Mouse (Mus musculus) stomach, postnatal 0 days (tissue): Measurements from ENCODE around the gene Pla2g4a. TPM values are rescaled to one million over a fixed set of nuclear protein-coding genes. Genes with fewer than 3 reads are reported as not detected.

Experiments used
- ATAC-seq: fragments of 200-750 bp; cut with Nextera tagmentation; 2 replicates; pipeline ENCODE4 v1.8.0; 2017; ENCODE audit not compliant: low FRiP score, low TSS enrichment
- DNase-seq: peaks from one replicate; pipeline ENCODE4 v3.0.0-alpha.2; 2016; ENCODE audit warnings: low spot score
- H3K27ac ChIP-seq: fragments of 300-500 bp; sonication (generic); replicated peaks from 2 replicates; pipeline ENCODE4 v1.5.1; 2014; ENCODE audit warnings: mild to moderate bottlenecking, control low read depth
- H3K27me3 ChIP-seq: fragments of 300-500 bp; sonication (generic); 2 replicates; pipeline ENCODE4 v1.6.1; 2014; ENCODE audit warnings: low read length; ENCODE audit not compliant: control insufficient read depth, insufficient read depth
- H3K36me3 ChIP-seq: fragments of 300-500 bp; sonication (generic); 2 replicates; pipeline ENCODE4 v1.6.1; 2014; ENCODE audit warnings: low read length, mixed read lengths; ENCODE audit not compliant: control insufficient read depth, insufficient read depth
- H3K4me1 ChIP-seq: fragments of 300-500 bp; sonication (generic); replicated peaks from 2 replicates; pipeline ENCODE4 v1.6.1; 2014; ENCODE audit warnings: antibody characterized with exemption; ENCODE audit not compliant: control insufficient read depth, insufficient read depth
- H3K4me2 ChIP-seq: fragments of 300-500 bp; sonication (generic); replicated peaks from 2 replicates; pipeline ENCODE4 v1.6.1; 2014; ENCODE audit warnings: low read depth, mild to moderate bottlenecking, control low read depth, moderate library complexity
- H3K4me3 ChIP-seq: fragments of 300-500 bp; sonication (generic); 2 replicates; pipeline ENCODE4 v1.5.1; 2014; ENCODE audit warnings: low read depth, low read length, control low read depth
- H3K9ac ChIP-seq: fragments of 300-500 bp; sonication (generic); 2 replicates; pipeline ENCODE4 v1.6.1; 2014; ENCODE audit warnings: mild to moderate bottlenecking, low read length, control low read depth, mixed read lengths
- H3K9me3 ChIP-seq: fragments of 300-500 bp; sonication (generic); 2 replicates; pipeline ENCODE4 v1.6.1; 2016; ENCODE audit warnings: low read length; ENCODE audit not compliant: control insufficient read depth
- CTCF ChIP-seq: IDR thresholded peaks from 2 replicates; pipeline ENCODE4 v1.5.1; 2016; ENCODE audit warnings: antibody characterized with exemption, low read depth, mild to moderate bottlenecking, moderate library complexity
- EP300 ChIP-seq: optimal IDR thresholded peaks from 2 replicates; pipeline ENCODE3; 2016; ENCODE audit warnings: antibody characterized with exemption
- WGBS: fragments of 180-500 bp; shearing (Covaris S2); extraction: QIAGEN DNeasy Blood & Tissue Kit; methylation state at CpG from one replicate; pipeline ENCODE4 v1.1.7; 2014; 5-methylcytosine and 5-hydroxymethylcytosine counted together
- polyA plus RNA-seq: library from polyadenylated mRNA; unstranded; fragments of >200 nt; fragmentation: Nextera tagmentation; extraction: Ambion mirVana; gene quantifications from 2 replicates; pipeline ENCODE4 v1.2.1, GENCODE M21; 2015

Gene Pla2g4a
- polyA plus RNA-seq, 1 experiment from 2014 or later, result 31.4 TPM

DNA sequence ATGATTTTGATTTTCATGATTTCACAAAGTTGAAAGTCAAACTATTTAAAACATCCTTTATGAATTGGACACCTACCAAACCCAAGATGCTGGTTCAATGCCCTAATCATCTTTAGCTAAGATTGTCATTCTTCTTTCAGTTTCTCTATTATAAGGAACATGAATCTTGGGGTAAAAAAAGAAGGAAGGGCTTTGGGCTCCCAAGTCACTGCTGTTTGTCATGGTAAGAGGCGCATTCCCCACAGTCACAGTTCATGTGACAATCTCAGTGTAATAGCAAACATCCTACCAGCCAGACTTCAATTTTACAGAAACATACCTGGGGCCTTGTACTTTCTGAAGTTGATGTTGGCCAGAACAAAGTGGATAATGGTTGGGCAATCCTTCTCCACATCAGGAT, 119.2 kb downstream of the Pla2g4a start:
- no peaks in the 10 kb centered on the region for H3K4me1 ChIP-seq
- no peak overlapping the region for H3K9ac ChIP-seq
- H3K4me3 ChIP-seq, result no peak overlapping the region
- TF ChIP-seq CTCF (no peak), EP300 (no peak)
- H3K4me2 ChIP-seq, result no peak overlapping the region
- no peaks in the 10 kb centered on the region for H3K27me3 ChIP-seq
- H3K27ac ChIP-seq, result no peak overlapping the region
- 97% methylated on average over 1 of the region's 1 CpGs for WGBS
- DNase-seq, result no peak
- no peak for ATAC-seq
- H3K36me3 ChIP-seq, result 0 out of 2 replicates have a peak, but pooled peaks cover 4% of the 10 kb centered on the region
- no peaks in the 10 kb centered on the region for H3K9me3 ChIP-seq

DNA sequence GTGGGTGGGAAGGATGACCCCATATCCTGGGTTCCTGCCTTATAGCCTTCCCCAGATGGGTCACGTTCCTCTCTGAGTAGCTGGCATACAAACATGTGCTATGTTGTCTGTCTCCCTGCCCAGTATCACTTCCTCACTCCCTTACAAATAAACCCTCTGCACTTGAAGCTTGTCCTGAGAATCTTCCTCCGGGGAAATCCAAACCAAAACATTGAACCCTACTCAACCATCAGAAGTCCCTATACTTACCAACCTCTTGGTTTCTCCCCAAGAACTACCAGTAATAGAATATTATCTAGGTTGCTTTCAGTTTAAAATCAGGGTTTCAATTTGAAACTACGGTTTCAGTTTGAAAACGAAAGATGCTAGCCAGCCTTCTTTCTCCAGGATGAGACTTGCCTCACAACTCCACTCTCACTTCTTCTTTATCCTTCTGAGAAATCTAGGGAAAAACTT, 120.1 kb downstream of the Pla2g4a start:
- H3K9ac ChIP-seq, result no peak overlapping the region
- DNase-seq, result no peak

GRCm38 (mm10) chr1:149840312-149840930, 120.7 kb downstream of the Pla2g4a start:
- ATAC-seq (no peak), DNase-seq (no peak)
- Histone ChIP-seq H3K4me3 (no peak overlapping the region), H3K9me3 (no peaks in the 10 kb centered on the region), H3K27ac (no peak overlapping the region), H3K9ac (no peak overlapping the region), H3K4me1 (no peaks in the 10 kb centered on the region), H3K36me3 (0 out of 2 replicates have a peak, but pooled peaks cover 4% of the 10 kb centered on the region), H3K4me2 (no peak overlapping the region), H3K27me3 (no peaks in the 10 kb centered on the region)
- 94% methylated on average over 3 of the region's 3 CpGs for WGBS
- TF ChIP-seq CTCF (no peak), EP300 (no peak)

More for the DNA sequence above, 120.1 kb downstream of the Pla2g4a start:
- 87% methylated on average over 4 of the region's 4 CpGs for WGBS
- Histone ChIP-seq H3K4me3 (no peak overlapping the region), H3K4me2 (no peak overlapping the region), H3K4me1 (no peaks in the 10 kb centered on the region), H3K27me3 (no peaks in the 10 kb centered on the region), H3K36me3 (0 out of 2 replicates have a peak, but pooled peaks cover 4% of the 10 kb centered on the region), H3K27ac (no peak overlapping the region), H3K9me3 (no peaks in the 10 kb centered on the region)
- TF ChIP-seq CTCF, result no peak
- TF ChIP-seq EP300, result no peak
- ATAC-seq, result no peak

DNA sequence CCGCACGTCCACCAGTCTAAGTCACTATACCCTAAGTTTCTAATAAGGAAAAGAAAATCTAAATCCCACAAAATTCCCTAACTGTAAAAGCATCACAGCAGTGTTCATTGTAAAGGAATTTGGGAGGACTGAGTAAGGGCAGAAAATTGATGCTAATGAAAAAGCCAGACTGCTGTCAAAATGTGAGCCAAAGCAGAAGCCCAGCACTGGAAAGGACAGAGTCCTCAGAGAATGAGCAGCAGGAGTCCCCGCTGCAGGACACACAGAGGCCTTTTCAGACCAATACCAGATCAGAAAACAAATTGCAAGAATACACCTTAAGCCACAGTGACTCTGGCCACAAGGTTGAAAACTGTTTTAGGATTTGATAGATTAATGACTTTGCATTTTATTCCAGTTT, 124.6 kb downstream of the Pla2g4a start:
- Histone ChIP-seq H3K27me3 (no peaks in the 10 kb centered on the region), H3K9ac (no peak overlapping the region), H3K4me3 (no peak overlapping the region), H3K36me3 (no peaks in the 10 kb centered on the region), H3K4me1 (no peaks in the 10 kb centered on the region), H3K9me3 (no peaks in the 10 kb centered on the region), H3K4me2 (no peak overlapping the region), H3K27ac (no peak overlapping the region)
- ATAC-seq, result no peak
- no peak for DNase-seq
- WGBS, result 74% methylated on average over 3 of the region's 3 CpGs
- TF ChIP-seq EP300, result no peak
- no peak for TF ChIP-seq CTCF

DNA sequence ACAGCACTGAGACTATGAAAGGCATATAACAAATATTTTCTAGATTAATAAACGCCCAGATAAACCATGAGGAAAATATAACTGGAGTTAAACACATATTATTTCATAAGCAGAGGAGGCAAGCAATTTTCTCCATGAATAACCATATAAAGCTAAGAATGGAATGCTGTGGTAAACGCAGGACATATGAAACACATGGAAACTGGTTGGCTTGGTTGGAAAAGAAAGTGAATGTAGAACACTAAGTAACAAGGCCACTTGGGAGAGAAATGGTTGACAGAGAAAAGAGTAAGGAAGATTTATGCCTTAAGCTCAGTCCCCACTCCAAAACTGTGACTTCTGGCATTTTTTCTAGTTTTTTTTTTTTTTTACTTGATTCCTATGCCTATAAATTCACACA, 127.2 kb downstream of the Pla2g4a start:
- WGBS, result 82% methylated on average over 2 of the region's 2 CpGs
- TF ChIP-seq CTCF, result no peak
- no peak for TF ChIP-seq EP300
- H3K9ac ChIP-seq, result no peak overlapping the region
- H3K36me3 ChIP-seq, result no peaks in the 10 kb centered on the region; the same call in 1 of the 2 replicates
- no peak for ATAC-seq
- H3K27ac ChIP-seq, result no peak overlapping the region
- no peak for DNase-seq
- no peaks in the 10 kb centered on the region for H3K9me3 ChIP-seq
- H3K4me3 ChIP-seq, result no peak overlapping the region
- H3K4me1 ChIP-seq, result no peaks in the 10 kb centered on the region
- H3K27me3 ChIP-seq, result no peaks in the 10 kb centered on the region
- no peak overlapping the region for H3K4me2 ChIP-seq

DNA sequence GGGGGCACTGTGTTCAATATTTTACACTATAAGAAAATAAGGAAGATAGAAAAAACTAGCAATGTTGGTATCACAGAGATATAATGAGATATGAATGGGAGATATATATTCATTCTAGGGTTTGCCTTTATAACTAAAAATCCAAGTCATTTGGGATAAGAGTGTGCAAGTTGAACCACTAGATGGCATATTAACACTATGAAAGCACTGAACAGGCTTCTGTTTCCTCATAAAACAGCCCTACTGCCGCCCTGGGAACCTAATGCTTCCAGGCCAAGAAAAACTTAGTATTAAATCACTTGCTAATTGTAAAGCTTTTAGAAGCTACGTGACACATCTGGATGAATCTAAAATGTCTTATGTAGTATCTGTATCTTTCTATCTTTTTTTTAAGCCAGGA, 128.1 kb downstream of the Pla2g4a start:
- peak; percentile 85 for TF ChIP-seq CTCF
- no peak for TF ChIP-seq EP300
- Histone ChIP-seq H3K4me3 (no peak overlapping the region), H3K27ac (no peak overlapping the region), H3K4me2 (no peak overlapping the region), H3K9ac (no peak overlapping the region), H3K9me3 (no peaks in the 10 kb centered on the region), H3K4me1 (no peaks in the 10 kb centered on the region), H3K27me3 (no peaks in the 10 kb centered on the region), H3K36me3 (no peaks in the 10 kb centered on the region; the same call in 1 of the 2 replicates)
- ATAC-seq (no peak; the same call in 1 of the 2 replicates), DNase-seq (no peak)
- 12% methylated on average over 2 of the region's 2 CpGs for WGBS
